Comparison of ENCODE assay signal across 8 mouse cellular contexts in genomic region chr3:63554872-63555271, GRCm38 (mm10).
A peak's percentile ranks its signal among the peaks of the same experiment; 100 is the strongest.
DNase-seq lines count a peak whose midpoint lies in the region; ATAC-seq and TF ChIP-seq lines count a peak whose summit lies in the region.

No protein-coding gene starts in this region.

- intact Hi-C loops in gastrocnemius, adult 2 months (cut with DNase I) = loop anchor here (5.0 kb wide), 2 partner anchors 312 to 377 kb away; no protein-coding TSS in a partner anchor

- H3K9ac ChIP-seq in heart, embryonic 16.5 days (ENCODE audit: low read length) = no peak overlapping the region

- no peaks in the 10 kb centered on the region for H3K27me3 ChIP-seq in heart, embryonic 16.5 days (ENCODE audit: control insufficient read depth, insufficient read depth, low read length)

- no peaks in the 10 kb centered on the region for H3K9me3 ChIP-seq in heart, embryonic 16.5 days (replicated peaks; ENCODE audit: control insufficient read depth, low read length)

- H3K4me2 ChIP-seq in heart, embryonic 16.5 days (ENCODE audit: low read depth, low read length) = peak overlapping the region; percentile 53

- peak; percentile 72 for TF ChIP-seq CTCF in gastrocnemius, adult 2 months (IDR thresholded peaks at IDR 0.05)

- no peak for ATAC-seq in heart, embryonic 16.5 days (replicated peaks; ENCODE audit: extremely low read depth, insufficient read depth, low FRiP score)

- 5% methylated on average over 9 of the region's 9 CpGs for WGBS in heart, embryonic 16.5 days

- no peak overlapping the region for H3K4me3 ChIP-seq in gastrocnemius, adult 2 months
- H3K4me3 ChIP-seq in heart, embryonic 16.5 days (ENCODE audit: low read length) = peak overlapping the region; percentile 9; the same call in 1 of the 2 replicates

- DNase-seq in gastrocnemius, adult 2 months = no peak
- DNase-seq in gastrocnemius, adult 8-10 months (ENCODE audit: low spot score in 2 of 2) = no peak
- peak; percentile 39 for DNase-seq in CD4-positive helper T cell, adult 2 months (ENCODE audit: low read depth, low spot score)
- DNase-seq in c-Kit-positive CD71-positive TER-119-positive erythroid progenitor cells, embryonic 14.5 days (ENCODE audit: low spot score) = peak; percentile 17
- DNase-seq in layer of hippocampus, postnatal 14 days (ENCODE audit: low spot score in 2 of 2) = peak; percentile 4 to 64
- peak; percentile 48 for DNase-seq in naive thymus-derived CD4-positive, alpha-beta T cell, adult 2 months (ENCODE audit: low read depth)
- no peak for DNase-seq in spleen, postnatal 10 days (ENCODE audit: low spot score in 2 of 2)

- H3K4me1 ChIP-seq in heart, embryonic 16.5 days (ENCODE audit: control insufficient read depth, insufficient read depth, low read length) = no peaks in the 10 kb centered on the region; the same call in 1 of the 2 replicates

- no peak overlapping the region for H3K27ac ChIP-seq in gastrocnemius, adult 2 months
- H3K27ac ChIP-seq in heart, embryonic 16.5 days (ENCODE audit: low read length) = no peak overlapping the region

- H3K36me3 ChIP-seq in heart, embryonic 16.5 days (ENCODE audit: control insufficient read depth, insufficient read depth) = no peaks in the 10 kb centered on the region

Comparison
In these comparisons a context has a peak if more than half of its experiments do, and no peak if none do; other contexts are left out.
1. DNase-seq: peak in CD4-positive helper T cell, adult 2 months (single experiment), c-Kit-positive CD71-positive TER-119-positive erythroid progenitor cells, embryonic 14.5 days (single experiment), layer of hippocampus, postnatal 14 days (2 of 2) and naive thymus-derived CD4-positive, alpha-beta T cell, adult 2 months (single experiment); none in gastrocnemius, adult 2 months (single experiment), gastrocnemius, adult 8-10 months (0 of 2) and spleen, postnatal 10 days (0 of 2).